Mouse (Mus musculus): ENCODE measurements around the gene Gm614.

The Gm614 gene

GRCm38 (mm10) chrX:101256603-101257002 is 7.2 kb downstream of the Gm614 start:
- DNase-seq, result peak in 1 of 2 experiments; percentile 34

DNA sequence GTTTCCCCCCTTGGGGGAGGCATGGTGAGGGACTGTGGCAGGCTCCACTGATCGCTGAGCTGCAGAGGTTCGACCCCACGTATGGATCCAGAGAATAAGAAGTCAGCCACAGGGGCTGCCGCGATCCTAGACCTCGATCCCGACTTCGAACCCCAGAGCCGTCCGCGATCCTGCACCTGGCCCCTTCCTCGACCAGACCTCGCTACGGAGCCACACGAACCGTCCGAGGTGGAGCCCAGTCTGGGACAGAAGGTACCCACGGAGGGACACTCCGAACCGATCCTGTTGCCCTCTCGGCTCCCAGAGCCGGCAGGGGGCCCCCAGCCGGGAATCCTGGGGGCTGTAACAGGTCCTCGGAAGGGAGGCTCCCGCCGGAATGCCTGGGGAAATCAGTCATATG is 9.1 kb downstream of the Gm614 start:
- no peak for DNase-seq

- peak; percentile 93 to 95 for DNase-seq
Measured at GRCm38 (mm10) chrX:101253952-101254729, 9.7 kb downstream of the Gm614 start, which contains the start of gene Foxo4. TSS of gene Foxo4 (plus strand) at chrX:101254528.

GRCm38 (mm10) chrX:101245011-101245410 is 18.8 kb downstream of the Gm614 start:
- DNase-seq, result no peak

DNA sequence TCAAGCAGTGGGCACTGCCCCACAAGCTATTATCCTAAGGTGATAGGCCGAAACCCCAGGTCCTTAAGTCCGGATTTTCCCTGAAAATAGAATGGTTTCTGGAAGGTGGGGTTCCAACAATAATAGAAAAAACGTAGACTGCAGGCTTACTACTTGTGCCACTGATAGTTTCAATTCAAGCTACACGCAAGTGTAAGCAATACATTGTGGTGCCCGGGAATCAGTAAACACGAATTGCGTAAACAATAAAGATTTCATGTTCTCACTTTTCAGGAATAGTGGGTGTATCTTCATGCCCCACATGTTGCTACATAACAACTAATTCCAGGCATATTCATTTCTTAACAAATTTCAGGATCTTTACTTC is 41.0 kb downstream of the Gm614 start:
- no peak for DNase-seq

DNA sequence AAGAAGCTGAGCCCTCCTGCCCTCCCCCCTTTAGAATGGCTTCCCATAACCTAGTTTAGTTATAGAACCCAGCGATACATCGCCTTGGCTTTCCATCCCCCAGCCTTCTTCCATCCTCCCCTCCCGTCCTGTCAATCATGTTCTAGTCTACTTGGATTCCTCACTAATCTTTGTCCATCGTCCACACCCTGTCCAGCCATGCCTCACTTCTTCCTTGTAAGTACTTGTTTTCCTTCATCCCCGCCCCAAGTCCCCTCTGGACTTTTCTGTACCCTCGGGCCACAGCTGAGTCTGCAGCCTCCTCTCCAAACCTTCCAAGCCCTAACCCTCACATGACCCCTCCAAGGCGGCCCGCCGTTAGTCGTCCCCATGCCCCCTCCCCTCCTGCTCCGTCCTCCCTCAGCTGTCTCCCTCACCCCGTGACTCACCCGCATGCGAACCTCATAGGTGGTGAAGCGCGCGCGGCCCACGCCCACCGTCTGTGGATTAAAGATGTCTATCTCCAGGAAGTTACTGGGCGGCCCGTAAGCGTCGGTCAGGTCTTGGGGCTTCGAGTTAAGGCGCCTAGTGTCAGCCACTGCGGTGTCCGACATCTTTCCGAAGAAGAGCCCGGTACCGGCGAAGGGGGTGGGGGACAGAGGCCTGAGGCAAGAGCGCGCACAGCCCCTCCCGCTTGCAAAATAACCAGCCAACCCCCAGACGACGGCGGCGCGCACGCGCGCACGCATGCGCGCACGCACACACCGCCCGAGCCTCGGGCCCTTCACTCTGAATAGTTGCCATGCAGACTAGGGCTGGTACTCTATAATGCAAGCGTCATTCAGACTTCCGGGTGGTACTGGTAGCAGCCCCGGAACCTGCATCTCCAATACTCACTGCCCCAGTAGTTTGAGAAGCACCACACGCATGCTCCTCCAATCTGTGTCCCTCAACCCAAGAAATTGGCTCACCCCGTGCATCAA is 41.7 kb downstream of the Gm614 start, which contains the start of gene Snx12:
TSS of gene Snx12 (minus strand) at position 730 of the 962 bp plus-strand sequence.
- peak; percentile 81 to 93 for DNase-seq
